Mouse (Mus musculus): ENCODE data around the gene Gpr55.

The Gpr55 gene

GRCm38 (mm10) chr1:85915890-85916289, 44.9 kb downstream of the Gpr55 start:
- no peak for DNase-seq (ENCODE audit: low spot score)

GRCm38 (mm10) chr1:85913078-85913755, 47.6 kb downstream of the Gpr55 start:
- DNase-seq (ENCODE audit: low spot score): no peak

DNA sequence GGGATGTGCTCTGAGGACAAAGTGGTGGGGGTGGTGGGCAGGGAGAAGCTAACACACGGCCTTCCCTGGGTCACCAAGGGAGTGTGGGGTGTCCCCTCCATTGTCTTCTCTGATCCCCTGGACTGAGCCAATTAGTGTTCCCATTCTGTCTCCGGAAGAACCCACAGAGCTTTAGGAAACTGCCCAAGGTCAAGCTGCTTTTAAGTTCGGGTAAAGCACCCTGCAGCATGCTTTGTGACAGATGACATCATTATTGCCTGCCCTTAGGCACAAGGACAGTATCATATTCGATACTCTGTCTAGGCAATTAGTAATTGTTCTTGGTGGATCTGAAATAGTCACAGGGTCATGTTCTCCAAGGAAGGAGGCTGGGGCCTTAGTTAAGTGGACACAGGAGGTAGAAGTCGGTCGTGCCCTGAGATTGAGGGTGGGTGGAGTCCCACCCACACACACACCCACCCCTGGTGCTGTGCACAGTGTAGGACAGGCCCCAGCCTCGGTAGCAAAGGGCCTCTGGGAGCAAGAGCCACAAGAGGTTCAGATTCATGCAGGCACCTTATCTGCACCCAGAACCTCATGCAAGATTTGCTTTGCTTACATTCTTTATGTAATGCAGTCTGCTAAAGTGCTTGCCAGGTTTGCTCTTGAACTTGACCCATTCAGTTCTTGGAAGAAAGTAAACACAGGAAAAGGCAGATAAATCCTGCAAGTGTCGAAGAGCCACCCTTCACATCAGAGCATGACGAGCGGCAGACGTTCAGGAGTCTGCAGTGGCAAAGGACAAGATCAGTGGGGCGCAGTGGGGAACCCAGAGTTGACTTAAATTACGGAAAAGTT, 51.8 kb downstream of the Gpr55 start:
- no peak for DNase-seq (ENCODE audit: low spot score)

- no peak for DNase-seq (ENCODE audit: low spot score)
Measured at GRCm38 (mm10) chr1:85906892-85907291, 53.9 kb downstream of the Gpr55 start.

DNA sequence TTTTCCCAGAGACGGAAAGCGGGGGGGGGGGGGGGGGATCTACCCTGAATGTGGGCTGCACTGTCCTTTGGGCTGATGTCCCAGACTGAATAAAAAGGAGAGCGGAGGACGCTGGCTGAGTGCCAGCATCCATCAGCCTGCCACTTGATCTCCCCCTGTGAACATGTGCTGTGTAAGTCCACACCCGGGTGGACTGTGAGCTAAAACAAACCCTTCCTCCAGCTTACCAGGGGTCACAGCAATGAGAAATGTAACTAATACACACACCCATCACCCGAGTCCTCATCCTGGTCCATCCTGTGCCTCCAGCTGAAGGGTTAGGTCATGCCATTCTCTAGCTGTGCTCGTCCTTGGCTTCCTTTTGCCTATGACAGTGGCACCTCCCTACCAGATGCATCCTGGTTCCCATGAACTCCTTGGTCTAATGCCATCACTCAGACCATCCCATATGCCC, 58.7 kb downstream of the Gpr55 start:
- DNase-seq (ENCODE audit: low spot score): no peak

- DNase-seq (ENCODE audit: low spot score): no peak
Measured at GRCm38 (mm10) chr1:85901516-85902107, 59.2 kb downstream of the Gpr55 start.

DNA sequence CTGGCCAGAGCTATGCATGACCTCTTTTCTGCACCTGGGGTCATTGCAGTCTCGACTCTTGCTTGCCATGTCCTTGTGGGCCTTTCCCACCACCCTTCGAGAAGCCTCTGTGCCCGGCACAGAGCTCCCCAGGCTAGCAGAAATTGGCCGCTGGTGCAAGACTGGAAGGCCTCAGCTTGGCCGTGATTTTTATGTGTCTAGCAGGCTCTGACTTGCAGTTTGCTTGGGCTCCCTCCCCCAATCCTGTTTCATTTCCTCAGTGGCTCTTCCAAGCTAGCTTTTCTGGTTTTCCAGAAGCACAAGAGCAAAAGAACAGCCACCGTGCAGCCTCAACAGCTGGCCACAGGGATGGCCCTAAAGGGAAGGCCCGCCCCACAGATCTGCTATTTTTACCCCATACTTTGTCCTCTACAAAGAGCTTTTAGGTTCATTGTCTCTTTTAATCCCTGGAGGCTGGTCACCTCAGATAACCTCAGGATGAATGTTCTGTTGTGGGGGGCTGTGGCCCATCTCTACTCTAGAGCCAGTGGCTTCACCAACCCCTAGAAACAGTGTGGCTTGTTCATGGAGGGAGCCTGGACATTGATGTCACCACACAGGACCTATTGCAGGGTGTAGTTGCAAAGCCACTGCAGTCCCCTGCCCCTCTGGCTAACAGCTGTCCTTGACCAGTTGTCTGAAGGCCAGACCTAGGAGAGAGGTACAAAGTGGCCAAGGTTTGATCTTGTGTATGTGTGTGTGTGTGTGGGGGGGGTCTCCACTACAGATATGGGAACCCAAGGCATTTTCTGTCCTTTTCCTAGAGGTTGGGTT, 60.1 kb downstream of the Gpr55 start:
- DNase-seq (ENCODE audit: low spot score): no peak

DNA sequence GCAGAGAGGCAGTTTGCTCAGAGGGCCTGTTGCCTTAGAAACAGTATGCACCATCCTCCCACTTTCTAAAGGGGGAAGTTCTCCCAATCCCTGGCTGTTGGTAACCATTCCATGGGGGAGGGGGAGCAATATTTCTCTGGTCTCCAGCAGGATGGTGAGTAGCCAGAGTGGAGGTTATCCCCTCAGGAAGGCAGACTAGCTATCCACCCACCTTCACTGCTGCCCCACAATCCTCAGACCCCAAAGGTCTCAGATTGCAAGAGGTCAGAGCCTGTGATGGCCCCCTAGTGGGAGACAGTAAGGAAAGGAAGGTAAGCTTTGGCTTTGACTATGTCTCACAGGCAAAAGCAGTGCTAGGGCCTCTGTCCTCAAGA, 61.4 kb downstream of the Gpr55 start:
- peak; percentile 18 for DNase-seq (ENCODE audit: low spot score)

DNA sequence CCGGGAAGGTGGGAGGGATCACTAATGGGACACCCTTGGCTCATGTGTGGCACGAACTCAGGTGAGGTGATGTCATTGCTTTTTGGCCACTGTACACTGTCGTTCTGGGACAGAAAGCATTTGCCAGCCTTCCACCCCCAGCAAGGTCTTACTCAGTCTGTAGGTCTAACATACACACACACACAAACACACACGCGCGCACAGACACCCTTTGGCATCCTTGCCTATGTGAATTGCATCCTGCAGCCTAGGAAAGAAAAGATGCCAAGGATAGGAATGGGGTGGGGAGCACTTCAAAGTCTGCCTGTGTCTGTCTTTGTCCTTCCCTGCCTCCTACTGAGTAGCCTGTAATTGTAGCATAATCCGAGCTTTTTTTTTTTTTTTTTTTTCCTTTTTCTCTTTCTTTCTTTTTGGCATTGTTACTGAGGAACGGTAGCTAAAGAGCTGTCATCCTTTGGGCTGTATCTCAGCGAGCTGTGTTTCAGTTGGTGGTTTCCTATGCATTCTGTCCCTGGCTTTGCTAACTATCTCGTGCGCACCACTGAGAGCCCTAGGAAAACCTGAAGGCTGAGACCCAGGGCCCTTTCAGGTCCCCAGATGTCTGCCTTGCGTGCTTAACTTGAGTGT, 61.9 kb downstream of the Gpr55 start:
- no peak for DNase-seq (ENCODE audit: low spot score)

GRCm38 (mm10) chr1:85897901-85898760, 62.7 kb downstream of the Gpr55 start:
- no peak for DNase-seq (ENCODE audit: low spot score)

DNA sequence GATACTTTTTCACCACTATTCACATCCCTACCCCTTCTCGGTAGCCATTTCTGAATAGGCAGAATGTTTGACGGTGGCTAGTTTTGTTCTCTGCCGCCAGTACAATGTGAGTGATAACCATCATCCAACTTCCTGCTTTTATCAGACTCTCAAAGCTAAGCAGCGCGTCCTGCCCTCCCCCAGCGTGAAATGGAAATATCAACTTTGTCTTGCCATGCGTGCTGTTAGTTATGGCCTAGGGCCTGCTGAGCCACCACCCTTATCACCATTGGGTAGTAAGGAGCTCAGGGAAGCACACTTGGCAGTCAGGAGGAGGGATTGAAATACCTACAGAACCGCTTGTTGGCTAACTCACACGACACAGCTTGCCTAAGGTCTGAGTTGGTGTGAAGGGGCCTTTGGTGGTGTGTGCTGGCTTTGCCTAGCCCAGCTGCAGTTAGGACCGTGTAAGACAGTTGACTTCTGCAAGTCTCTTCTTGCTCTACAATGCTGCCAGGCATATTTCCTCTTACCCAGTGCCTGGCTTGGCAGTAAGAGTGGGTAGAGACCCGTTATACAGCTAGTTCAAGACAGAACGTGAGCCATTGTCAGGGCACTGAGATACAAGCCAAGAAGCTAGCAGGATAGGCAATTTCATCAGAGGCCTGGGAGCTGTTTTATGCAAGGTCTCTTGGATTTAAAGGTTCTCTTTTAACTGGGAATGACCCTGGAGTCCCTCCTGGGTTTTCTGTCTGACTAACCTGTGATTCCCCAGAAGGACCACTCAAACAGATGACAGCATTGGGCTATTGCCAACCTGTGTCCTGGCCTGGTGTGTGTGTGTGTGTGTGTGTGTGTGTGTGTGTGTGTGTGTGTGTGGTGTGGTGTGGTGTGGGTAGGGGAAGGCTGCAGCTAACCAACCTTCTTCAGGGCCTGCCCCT, 63.8 kb downstream of the Gpr55 start:
- no peak for DNase-seq (ENCODE audit: low spot score)

GRCm38 (mm10) chr1:85896110-85896509, 64.7 kb downstream of the Gpr55 start:
- DNase-seq (ENCODE audit: low spot score): no peak

GRCm38 (mm10) chr1:85895391-85895837, 65.4 kb downstream of the Gpr55 start:
- peak; percentile 70 for DNase-seq (ENCODE audit: low spot score)

DNA sequence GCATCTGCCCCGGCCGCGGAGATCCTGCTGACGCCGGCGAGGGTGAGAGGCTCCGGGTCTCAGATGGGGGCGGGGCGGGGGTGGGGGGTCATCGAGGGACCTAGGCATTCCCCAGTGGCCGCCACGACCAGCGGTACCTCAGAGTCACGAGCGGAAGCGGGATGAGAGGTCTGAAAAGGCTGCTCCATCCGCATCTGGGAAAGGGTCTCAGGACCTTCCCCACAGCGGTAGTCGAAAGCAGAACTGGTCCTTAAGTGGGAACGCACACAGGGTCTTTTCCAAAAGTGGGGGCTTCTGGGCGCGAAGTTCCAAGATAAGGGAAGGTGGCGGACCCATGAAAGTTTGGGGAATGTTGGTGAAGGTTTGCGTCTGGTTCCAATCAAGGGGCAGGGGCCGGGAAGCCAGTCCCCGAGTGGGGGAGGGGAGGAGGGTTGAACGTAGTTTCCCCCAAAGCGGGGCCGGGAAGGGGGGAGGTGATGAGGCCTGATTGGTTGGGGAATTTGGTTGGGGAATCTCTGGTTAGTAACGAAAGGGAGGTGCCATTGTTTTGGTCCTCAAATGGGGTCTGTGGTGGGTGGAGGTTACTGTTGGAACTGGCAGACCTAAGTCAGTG, 66.0 kb downstream of the Gpr55 start:
- peak; percentile 72 for DNase-seq (ENCODE audit: low spot score)

DNA sequence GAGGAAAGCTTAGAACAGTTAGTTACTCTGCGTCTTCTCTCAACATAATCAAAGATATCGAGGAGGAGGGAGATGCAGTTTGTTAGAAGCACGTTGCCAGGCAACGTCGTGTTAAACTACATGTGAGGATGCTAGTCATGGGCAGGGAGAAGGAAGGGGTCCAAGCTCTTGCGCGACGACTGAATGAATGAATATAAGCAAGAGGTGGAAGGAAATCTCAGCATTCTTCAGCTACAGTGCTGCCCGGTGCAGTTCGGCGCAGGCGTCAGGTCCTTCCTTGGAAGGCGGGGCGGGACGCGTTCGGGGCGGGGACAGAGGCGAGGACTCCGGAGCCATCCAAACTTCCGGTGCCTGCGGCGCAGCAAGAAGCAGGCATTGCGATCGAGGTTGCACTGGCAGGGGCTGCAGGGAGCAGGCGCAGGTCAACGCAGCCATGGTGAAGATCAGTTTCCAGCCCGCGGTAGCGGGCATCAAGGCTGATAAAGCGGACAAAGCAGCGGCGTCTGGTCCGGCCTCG, 66.5 kb downstream of the Gpr55 start, which contains the start of gene Itm2c:
Gene Itm2c (plus strand): TSS at position 51 of the 517 bp plus-strand sequence.
- peak; percentile 86 for DNase-seq (ENCODE audit: low spot score)
